Mouse (Mus musculus): ENCODE measurements around the gene Gpr155. TPM values are rescaled to one million over a fixed set of nuclear protein-coding genes. Genes with fewer than 3 reads are reported as not detected.
A peak's percentile ranks its signal among the peaks of the same experiment; 100 is the strongest.

Gpr155 gene
- polyA plus RNA-seq, 1 experiment from 2014 or later: 4.9 TPM

GRCm38 (mm10) chr2:73335949-73336348 lies 50.4 kb downstream of the Gpr155 start:
- Histone ChIP-seq H3K27me3 (ENCODE audit: control insufficient read depth, insufficient read depth, low read length) (no peaks in the 10 kb centered on the region), H3K27ac (ENCODE audit: low read depth, low read length) (no peak overlapping the region), H3K9ac (ENCODE audit: low read depth, low read length) (no peak overlapping the region), H3K9me3 (replicated peaks; ENCODE audit: control insufficient read depth, low read length) (no peaks in the 10 kb centered on the region), H3K4me2 (no peak overlapping the region), H3K4me3 (ENCODE audit: low read depth, low read length) (no peak overlapping the region), H3K4me1 (ENCODE audit: control insufficient read depth, insufficient read depth, low read length) (no peaks in the 10 kb centered on the region), H3K36me3 (ENCODE audit: control insufficient read depth, insufficient read depth, low read length) (no peaks in the 10 kb centered on the region)
- no peak for ATAC-seq (replicated peaks; ENCODE audit: insufficient number of reproducible peaks, low FRiP score, low TSS enrichment)
- 92% methylated on average over 3 of the region's 3 CpGs for WGBS (ENCODE audit: insufficient replicate concordance)

- H3K4me2 ChIP-seq: no peak overlapping the region
- H3K36me3 ChIP-seq (ENCODE audit: control insufficient read depth, insufficient read depth, low read length): no peaks in the 10 kb centered on the region
- H3K9me3 ChIP-seq (replicated peaks; ENCODE audit: control insufficient read depth, low read length): no peaks in the 10 kb centered on the region
- no peaks in the 10 kb centered on the region for H3K27me3 ChIP-seq (ENCODE audit: control insufficient read depth, insufficient read depth, low read length)
- no peak overlapping the region for H3K9ac ChIP-seq (ENCODE audit: low read depth, low read length)
- H3K27ac ChIP-seq (ENCODE audit: low read depth, low read length): no peak overlapping the region
- 88% methylated on average over 5 of the region's 5 CpGs for WGBS (ENCODE audit: insufficient replicate concordance)
- H3K4me3 ChIP-seq (ENCODE audit: low read depth, low read length): no peak overlapping the region
- H3K4me1 ChIP-seq (ENCODE audit: control insufficient read depth, insufficient read depth, low read length): no peaks in the 10 kb centered on the region
- no peak for ATAC-seq (replicated peaks; ENCODE audit: insufficient number of reproducible peaks, low FRiP score, low TSS enrichment)
Measured at GRCm38 (mm10) chr2:73325871-73326270, 60.5 kb downstream of the Gpr155 start.

GRCm38 (mm10) chr2:73322991-73323390 lies 63.4 kb downstream of the Gpr155 start:
- H3K27me3 ChIP-seq (ENCODE audit: control insufficient read depth, insufficient read depth, low read length): no peaks in the 10 kb centered on the region
- H3K27ac ChIP-seq (ENCODE audit: low read depth, low read length): no peak overlapping the region
- H3K4me1 ChIP-seq (ENCODE audit: control insufficient read depth, insufficient read depth, low read length): no peaks in the 10 kb centered on the region
- ATAC-seq (replicated peaks; ENCODE audit: insufficient number of reproducible peaks, low FRiP score, low TSS enrichment): no peak
- H3K9ac ChIP-seq (ENCODE audit: low read depth, low read length): no peak overlapping the region
- no peak overlapping the region for H3K4me3 ChIP-seq (ENCODE audit: low read depth, low read length)
- H3K36me3 ChIP-seq (ENCODE audit: control insufficient read depth, insufficient read depth, low read length): no peaks in the 10 kb centered on the region
- H3K4me2 ChIP-seq: no peak overlapping the region
- no peaks in the 10 kb centered on the region for H3K9me3 ChIP-seq (replicated peaks; ENCODE audit: control insufficient read depth, low read length)
- 51% methylated on average over 12 of the region's 12 CpGs for WGBS (ENCODE audit: insufficient replicate concordance)

GRCm38 (mm10) chr2:73319218-73319617 lies 67.2 kb downstream of the Gpr155 start:
- no peak overlapping the region for H3K4me3 ChIP-seq (ENCODE audit: low read depth, low read length)
- no peak overlapping the region for H3K27ac ChIP-seq (ENCODE audit: low read depth, low read length)
- 75% methylated on average over 5 of the region's 5 CpGs for WGBS (ENCODE audit: insufficient replicate concordance)
- no peak overlapping the region for H3K9ac ChIP-seq (ENCODE audit: low read depth, low read length)
- H3K36me3 ChIP-seq (ENCODE audit: control insufficient read depth, insufficient read depth, low read length): no peaks in the 10 kb centered on the region
- no peaks in the 10 kb centered on the region for H3K9me3 ChIP-seq (replicated peaks; ENCODE audit: control insufficient read depth, low read length)
- no peak for ATAC-seq (replicated peaks; ENCODE audit: insufficient number of reproducible peaks, low FRiP score, low TSS enrichment)
- no peak overlapping the region for H3K4me2 ChIP-seq
- no peaks in the 10 kb centered on the region for H3K27me3 ChIP-seq (ENCODE audit: control insufficient read depth, insufficient read depth, low read length)
- H3K4me1 ChIP-seq (ENCODE audit: control insufficient read depth, insufficient read depth, low read length): no peaks in the 10 kb centered on the region

GRCm38 (mm10) chr2:73317426-73317825 lies 68.9 kb downstream of the Gpr155 start:
- no peaks in the 10 kb centered on the region for H3K9me3 ChIP-seq (replicated peaks; ENCODE audit: control insufficient read depth, low read length)
- H3K9ac ChIP-seq (ENCODE audit: low read depth, low read length): no peak overlapping the region
- H3K4me3 ChIP-seq (ENCODE audit: low read depth, low read length): no peak overlapping the region
- H3K36me3 ChIP-seq (ENCODE audit: control insufficient read depth, insufficient read depth, low read length): no peaks in the 10 kb centered on the region
- peaks cover 4% of the 10 kb centered on the region; the same call in 1 of the 2 replicates for H3K4me1 ChIP-seq (ENCODE audit: control insufficient read depth, insufficient read depth, low read length)
- H3K27ac ChIP-seq (ENCODE audit: low read depth, low read length): no peak overlapping the region
- 90% methylated on average over 9 of the region's 9 CpGs for WGBS (ENCODE audit: insufficient replicate concordance)
- H3K27me3 ChIP-seq (ENCODE audit: control insufficient read depth, insufficient read depth, low read length): no peaks in the 10 kb centered on the region
- ATAC-seq (replicated peaks; ENCODE audit: insufficient number of reproducible peaks, low FRiP score, low TSS enrichment): no peak
- no peak overlapping the region for H3K4me2 ChIP-seq

GRCm38 (mm10) chr2:73314311-73314710 lies 72.1 kb downstream of the Gpr155 start:
- no peak overlapping the region for H3K4me2 ChIP-seq
- H3K9ac ChIP-seq (ENCODE audit: low read depth, low read length): no peak overlapping the region
- 87% methylated on average over 3 of the region's 3 CpGs for WGBS (ENCODE audit: insufficient replicate concordance)
- no peaks in the 10 kb centered on the region for H3K27me3 ChIP-seq (ENCODE audit: control insufficient read depth, insufficient read depth, low read length)
- H3K4me1 ChIP-seq (ENCODE audit: control insufficient read depth, insufficient read depth, low read length): peaks cover 4% of the 10 kb centered on the region
- H3K9me3 ChIP-seq (replicated peaks; ENCODE audit: control insufficient read depth, low read length): no peaks in the 10 kb centered on the region
- H3K27ac ChIP-seq (ENCODE audit: low read depth, low read length): no peak overlapping the region
- ATAC-seq (replicated peaks; ENCODE audit: insufficient number of reproducible peaks, low FRiP score, low TSS enrichment): no peak
- H3K36me3 ChIP-seq (ENCODE audit: control insufficient read depth, insufficient read depth, low read length): no peaks in the 10 kb centered on the region
- H3K4me3 ChIP-seq (ENCODE audit: low read depth, low read length): no peak overlapping the region

GRCm38 (mm10) chr2:73313117-73313501 lies 73.3 kb downstream of the Gpr155 start:
- Histone ChIP-seq H3K4me3 (ENCODE audit: low read depth, low read length) (peak overlapping the region; percentile 89), H3K36me3 (ENCODE audit: control insufficient read depth, insufficient read depth, low read length) (peaks cover 5% of the 10 kb centered on the region; the same call in 1 of the 2 replicates), H3K9me3 (replicated peaks; ENCODE audit: control insufficient read depth, low read length) (no peaks in the 10 kb centered on the region), H3K4me2 (peak overlapping the region; percentile 70), H3K4me1 (ENCODE audit: control insufficient read depth, insufficient read depth, low read length) (peaks cover 4% of the 10 kb centered on the region), H3K27me3 (ENCODE audit: control insufficient read depth, insufficient read depth, low read length) (no peaks in the 10 kb centered on the region), H3K9ac (ENCODE audit: low read depth, low read length) (peak overlapping the region; percentile 79; the same call in 1 of the 2 replicates), H3K27ac (ENCODE audit: low read depth, low read length) (peak overlapping the region; percentile 86)
- 37% methylated on average over 14 of the region's 14 CpGs for WGBS (ENCODE audit: insufficient replicate concordance)
- peak; percentile 73 for ATAC-seq (replicated peaks; ENCODE audit: insufficient number of reproducible peaks, low FRiP score, low TSS enrichment)

GRCm38 (mm10) chr2:73312152-73313116 lies 73.9 kb downstream of the Gpr155 start, which contains the start of the genes Scrn3 and Cir1:
TSS of gene Scrn3 (plus strand) at chr2:73312601.
TSS of gene Cir1 (minus strand) at chr2:73312701.
- Histone ChIP-seq H3K4me2 (peak within 1 kb of the TSS; percentile 93), H3K9ac (ENCODE audit: low read depth, low read length) (peak within 1 kb of the TSS; percentile 90), H3K27ac (ENCODE audit: low read depth, low read length) (peak within 1 kb of the TSS; percentile 86), H3K36me3 (ENCODE audit: control insufficient read depth, insufficient read depth, low read length) (peaks cover 5% of the 10 kb centered on the region; the same call in 1 of the 2 replicates), H3K9me3 (replicated peaks; ENCODE audit: control insufficient read depth, low read length) (no peaks in the 10 kb centered on the region), H3K4me3 (ENCODE audit: low read depth, low read length) (peak within 1 kb of the TSS; percentile 89), H3K27me3 (ENCODE audit: control insufficient read depth, insufficient read depth, low read length) (no peaks in the 10 kb centered on the region), H3K4me1 (ENCODE audit: control insufficient read depth, insufficient read depth, low read length) (peaks cover 4% of the 10 kb centered on the region)
- peak; percentile 89 for ATAC-seq (replicated peaks; ENCODE audit: insufficient number of reproducible peaks, low FRiP score, low TSS enrichment)
- WGBS (ENCODE audit: insufficient replicate concordance): under 1% methylated on average over 64 of the region's 64 CpGs
